Mouse (Mus musculus): ENCODE results near the gene Klc1. TPM values are rescaled to one million over a fixed set of nuclear protein-coding genes. Genes with fewer than 3 reads are reported as not detected.

Gene Klc1
- polyA plus RNA-seq, 1 experiment: 252 TPM

DNA sequence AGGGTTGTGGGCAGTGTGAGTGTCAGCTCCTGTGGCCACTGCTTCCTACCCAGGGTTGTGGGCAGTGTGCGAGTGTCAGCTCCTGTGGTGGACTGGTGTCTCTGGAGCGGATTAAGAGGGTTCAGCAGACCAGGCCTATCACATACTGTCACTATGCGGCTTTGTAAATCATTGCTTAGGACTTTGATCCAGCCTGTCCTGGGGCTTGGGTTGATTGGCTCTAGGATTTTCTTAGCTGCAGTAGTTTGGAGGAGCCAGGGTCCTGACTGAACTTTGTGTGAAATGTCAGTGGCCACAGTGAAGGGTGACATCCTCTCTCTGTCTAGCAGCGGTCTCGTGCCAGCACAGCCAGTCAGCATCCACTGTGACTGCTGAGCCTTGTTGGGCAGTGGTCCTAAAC lies 31.4 kb downstream of the Klc1 start:
- Histone ChIP-seq H3K79me2 (ENCODE audit: control insufficient read depth, insufficient read depth) (no peaks in the 10 kb centered on the region), H3K4me3 (no peak overlapping the region), H3ac (ENCODE audit: control insufficient read depth, insufficient read length) (no peak overlapping the region), H3K36me3 (ENCODE audit: control insufficient read depth, insufficient read depth) (peaks cover 21% of the 10 kb centered on the region), H3K4me2 (ENCODE audit: low read depth) (no peak overlapping the region), H3K27me3 (ENCODE audit: control insufficient read depth, insufficient read depth, insufficient read length) (no peaks in the 10 kb centered on the region)
- TF ChIP-seq SRF (IDR thresholded peaks at IDR 0.05; ENCODE audit: control insufficient read depth, insufficient read length, low read depth): no peak
- no peak for TF ChIP-seq MAX (IDR thresholded peaks at IDR 0.05; ENCODE audit: low read depth)
- no peak for TF ChIP-seq CEBPB (IDR thresholded peaks at IDR 0.05; ENCODE audit: insufficient read depth, poor library complexity, severe bottlenecking)
- TF ChIP-seq TCF3 (IDR thresholded peaks at IDR 0.05; ENCODE audit: insufficient read length, low read depth): no peak

- Histone ChIP-seq H3K79me2 (ENCODE audit: control insufficient read depth, insufficient read depth) (no peaks in the 10 kb centered on the region), H3K4me2 (ENCODE audit: low read depth) (no peak overlapping the region), H3K27me3 (ENCODE audit: control insufficient read depth, insufficient read depth, insufficient read length) (no peaks in the 10 kb centered on the region), H3K36me3 (ENCODE audit: control insufficient read depth, insufficient read depth) (peaks cover 21% of the 10 kb centered on the region), H3ac (ENCODE audit: control insufficient read depth, insufficient read length) (no peak overlapping the region), H3K4me3 (no peak overlapping the region)
- TF ChIP-seq MYOD1 (IDR thresholded peaks at IDR 0.05; ENCODE audit: control insufficient read depth in 1 of 3, insufficient read length in 2 of 3, low read depth in 2 of 3) (no peak), MYOG (IDR thresholded peaks at IDR 0.05; ENCODE audit: control insufficient read depth in 1 of 3, insufficient read depth in 1 of 3, insufficient read length in 2 of 3, low read depth in 2 of 3) (no peak), CEBPB (IDR thresholded peaks at IDR 0.05; ENCODE audit: insufficient read depth, poor library complexity, severe bottlenecking) (no peak), MAX (IDR thresholded peaks at IDR 0.05; ENCODE audit: low read depth) (no peak), POLR2AphosphoS2 (IDR thresholded peaks at IDR 0.05; ENCODE audit: insufficient read length, low read depth) (no peak), TCF12 (IDR thresholded peaks at IDR 0.05; ENCODE audit: insufficient read depth, poor library complexity, severe bottlenecking) (no peak), POLR2A (IDR thresholded peaks at IDR 0.05; ENCODE audit: insufficient read length, low read depth) (no peak), REST (IDR thresholded peaks at IDR 0.05; ENCODE audit: insufficient read depth, insufficient read length) (no peak), E2F4 (IDR thresholded peaks at IDR 0.05; ENCODE audit: insufficient read depth) (no peak), USF1 (IDR thresholded peaks at IDR 0.05; ENCODE audit: low read depth) (no peak), TCF3 (IDR thresholded peaks at IDR 0.05; ENCODE audit: insufficient read length, low read depth) (no peak), SRF (IDR thresholded peaks at IDR 0.05; ENCODE audit: control insufficient read depth, insufficient read length, low read depth) (no peak)
These were observed 32.0 kb downstream of the Klc1 start for GRCm38 (mm10) chr12:111790631-111791030.

DNA sequence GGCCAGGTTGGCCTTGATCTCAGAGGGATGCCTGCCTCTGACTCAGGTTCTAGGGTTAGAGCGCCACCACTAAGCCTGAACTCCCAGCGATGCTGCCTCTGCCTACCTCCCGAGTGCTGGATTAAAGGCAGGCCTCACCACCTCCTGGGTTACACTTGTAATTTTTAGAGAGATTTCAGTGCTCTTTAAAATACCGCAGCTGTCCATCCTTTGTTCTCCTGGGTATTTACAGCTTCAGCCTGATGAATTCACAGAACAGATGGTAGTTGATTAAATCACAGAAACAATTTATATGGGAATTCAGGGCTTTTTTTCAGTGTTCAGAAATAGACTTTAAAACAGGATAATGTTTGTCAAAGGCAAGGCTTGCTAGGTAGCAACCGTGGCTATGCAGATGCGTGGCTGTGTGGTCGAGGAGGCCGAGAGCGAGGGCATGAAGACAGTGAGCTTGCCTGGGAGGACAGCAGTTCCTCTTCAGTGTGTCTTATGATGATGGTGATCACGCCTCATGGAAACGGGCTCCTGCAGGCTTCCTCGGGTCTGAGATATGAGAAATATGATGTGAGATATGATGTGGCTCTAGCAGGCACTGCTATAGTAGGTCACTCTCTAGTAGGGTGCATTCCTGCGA lies 32.9 kb downstream of the Klc1 start:
- Histone ChIP-seq H3K79me2 (ENCODE audit: control insufficient read depth, insufficient read depth) (no peaks in the 10 kb centered on the region), H3K36me3 (ENCODE audit: control insufficient read depth, insufficient read depth) (peaks cover 24% of the 10 kb centered on the region), H3K4me3 (no peak overlapping the region), H3ac (ENCODE audit: control insufficient read depth, insufficient read length) (no peak overlapping the region), H3K27me3 (ENCODE audit: control insufficient read depth, insufficient read depth, insufficient read length) (no peaks in the 10 kb centered on the region), H3K4me2 (ENCODE audit: low read depth) (no peak overlapping the region)
- no peak for TF ChIP-seq SRF (IDR thresholded peaks at IDR 0.05; ENCODE audit: control insufficient read depth, insufficient read length, low read depth)
- peak; percentile 22 for TF ChIP-seq POLR2A (IDR thresholded peaks at IDR 0.05; ENCODE audit: insufficient read length, low read depth)
- peak in 1 of 3 experiments; percentile 14 for TF ChIP-seq MYOD1 (IDR thresholded peaks at IDR 0.05; ENCODE audit: control insufficient read depth in 1 of 3, insufficient read length in 2 of 3, low read depth in 2 of 3)
- no peak for TF ChIP-seq TCF12 (IDR thresholded peaks at IDR 0.05; ENCODE audit: insufficient read depth, poor library complexity, severe bottlenecking)
- TF ChIP-seq POLR2AphosphoS2 (IDR thresholded peaks at IDR 0.05; ENCODE audit: insufficient read length, low read depth): peak; percentile 21
- no peak for TF ChIP-seq E2F4 (IDR thresholded peaks at IDR 0.05; ENCODE audit: insufficient read depth)

GRCm38 (mm10) chr12:111794102-111794501 lies 35.5 kb downstream of the Klc1 start:
- TF ChIP-seq POLR2A (IDR thresholded peaks at IDR 0.05; ENCODE audit: insufficient read length, low read depth) (peak; percentile 12), USF1 (IDR thresholded peaks at IDR 0.05; ENCODE audit: low read depth) (no peak), POLR2AphosphoS2 (IDR thresholded peaks at IDR 0.05; ENCODE audit: insufficient read length, low read depth) (peak; percentile 50)
- no peak overlapping the region for H3K4me3 ChIP-seq
- no peak overlapping the region for H3ac ChIP-seq (ENCODE audit: control insufficient read depth, insufficient read length)
- peaks cover 8% of the 10 kb centered on the region for H3K36me3 ChIP-seq (ENCODE audit: control insufficient read depth, insufficient read depth)
- no peaks in the 10 kb centered on the region for H3K27me3 ChIP-seq (ENCODE audit: control insufficient read depth, insufficient read depth, insufficient read length)
- H3K4me2 ChIP-seq (ENCODE audit: low read depth): no peak overlapping the region
- no peaks in the 10 kb centered on the region for H3K79me2 ChIP-seq (ENCODE audit: control insufficient read depth, insufficient read depth)

- no peak overlapping the region for H3ac ChIP-seq (ENCODE audit: control insufficient read depth, insufficient read length)
- TF ChIP-seq REST (IDR thresholded peaks at IDR 0.05; ENCODE audit: insufficient read depth, insufficient read length) (no peak), TCF3 (IDR thresholded peaks at IDR 0.05; ENCODE audit: insufficient read length, low read depth) (no peak), MYOD1 (IDR thresholded peaks at IDR 0.05; ENCODE audit: control insufficient read depth in 1 of 3, insufficient read length in 2 of 3, low read depth in 2 of 3) (no peak), MYOG (IDR thresholded peaks at IDR 0.05; ENCODE audit: control insufficient read depth in 1 of 3, insufficient read depth in 1 of 3, insufficient read length in 2 of 3, low read depth in 2 of 3) (no peak), TCF12 (IDR thresholded peaks at IDR 0.05; ENCODE audit: insufficient read depth, poor library complexity, severe bottlenecking) (no peak), MAX (IDR thresholded peaks at IDR 0.05; ENCODE audit: low read depth) (no peak), E2F4 (IDR thresholded peaks at IDR 0.05; ENCODE audit: insufficient read depth) (no peak), SRF (IDR thresholded peaks at IDR 0.05; ENCODE audit: control insufficient read depth, insufficient read length, low read depth) (no peak), CEBPB (IDR thresholded peaks at IDR 0.05; ENCODE audit: insufficient read depth, poor library complexity, severe bottlenecking) (no peak)
- H3K79me2 ChIP-seq (ENCODE audit: control insufficient read depth, insufficient read depth): no peaks in the 10 kb centered on the region
- H3K36me3 ChIP-seq (ENCODE audit: control insufficient read depth, insufficient read depth): peaks cover 8% of the 10 kb centered on the region
- no peaks in the 10 kb centered on the region for H3K27me3 ChIP-seq (ENCODE audit: control insufficient read depth, insufficient read depth, insufficient read length)
- no peak overlapping the region for H3K4me2 ChIP-seq (ENCODE audit: low read depth)
- no peak overlapping the region for H3K4me3 ChIP-seq
These were observed 36.0 kb downstream of the Klc1 start for GRCm38 (mm10) chr12:111794526-111795179.

Measured in myocyte (in vitro differentiated cells).